Mouse (Mus musculus): Measurements from ENCODE around the gene Tmtc1. TPM values are rescaled to one million over a fixed set of nuclear protein-coding genes. Genes with fewer than 3 reads are reported as not detected.
A peak's percentile ranks its signal among the peaks of the same experiment; 100 is the strongest.

Tmtc1 gene
- total RNA-seq, 2 experiments from 2014 or later: 8.5 to 15.2 TPM

- DNase-seq: no peak
Measured at GRCm38 (mm10) chr6:148241685-148242084, 202.5 kb downstream of the Tmtc1 start.

GRCm38 (mm10) chr6:148239311-148239710 lies 204.9 kb downstream of the Tmtc1 start:
- no peak for DNase-seq

- DNase-seq: no peak
Measured at GRCm38 (mm10) chr6:148237453-148237852, 206.7 kb downstream of the Tmtc1 start.

- DNase-seq: no peak
Measured at GRCm38 (mm10) chr6:148234105-148234828, 209.9 kb downstream of the Tmtc1 start.

- no peak for DNase-seq
Measured at GRCm38 (mm10) chr6:148227542-148227941, 216.6 kb downstream of the Tmtc1 start.

- no peak for DNase-seq
Measured at GRCm38 (mm10) chr6:148222686-148223085, 221.5 kb downstream of the Tmtc1 start.

GRCm38 (mm10) chr6:148218235-148219076 lies 225.7 kb downstream of the Tmtc1 start:
- no peak for DNase-seq

GRCm38 (mm10) chr6:148216752-148217151 lies 227.4 kb downstream of the Tmtc1 start:
- DNase-seq: no peak

- peak; percentile 62 for DNase-seq
Measured at GRCm38 (mm10) chr6:148214765-148215164, 229.4 kb downstream of the Tmtc1 start.

- DNase-seq: peak; percentile 97
Measured at GRCm38 (mm10) chr6:148211897-148212680, 232.1 kb downstream of the Tmtc1 start, which contains the start of gene Ergic2. Ergic2 (minus strand) TSS chr6:148212374.

GRCm38 (mm10) chr6:148211391-148211876 lies 232.8 kb downstream of the Tmtc1 start:
- no peak for DNase-seq

- DNase-seq: no peak
Measured at GRCm38 (mm10) chr6:148207522-148207921, 236.7 kb downstream of the Tmtc1 start.

- no peak for DNase-seq
Measured at GRCm38 (mm10) chr6:148205134-148205533, 239.1 kb downstream of the Tmtc1 start.

- no peak for DNase-seq
Measured at GRCm38 (mm10) chr6:148199729-148200128, 244.5 kb downstream of the Tmtc1 start.

GRCm38 (mm10) chr6:148199177-148199576 lies 245.0 kb downstream of the Tmtc1 start:
- no peak for DNase-seq

GRCm38 (mm10) chr6:148193972-148194701 lies 250.1 kb downstream of the Tmtc1 start:
- DNase-seq: peak; percentile 12

GRCm38 (mm10) chr6:148185694-148186093 lies 258.5 kb downstream of the Tmtc1 start:
- DNase-seq: no peak
